Comparison of ENCODE assay signal across 10 mouse cellular contexts in genomic region chr16:58726680-58727476, GRCm38 (mm10). TPM values are rescaled to one million over a fixed set of nuclear protein-coding genes. Genes with fewer than 3 reads are reported as not detected.
DNase-seq lines count a peak whose midpoint lies in the region; ATAC-seq lines count a peak whose summit lies in the region.
"Had no signal": no experiment of that assay in that cellular context is flagged by ENCODE, and none has a peak within 500 bp of the region (broad histone marks: within the 10 kb centered on the region; RNA-seq: fewer than 3 reads in every experiment).

No protein-coding gene starts in this region.

- no peak for ATAC-seq in kidney, embryonic 14.5 days (ENCODE audit: low FRiP score, low TSS enrichment)
- ATAC-seq in embryonic facial prominence, embryonic 14.5 days (ENCODE audit: low read depth): no peak
- ATAC-seq in hindbrain, embryonic 13.5 days (ENCODE audit: low FRiP score): no peak
- ATAC-seq in midbrain, embryonic 11.5 days (ENCODE audit: low FRiP score): no peak

- H3K9ac ChIP-seq in kidney, embryonic 14.5 days (ENCODE audit: low read depth, low read length): no peak overlapping the region
- peak overlapping the region; percentile 48; the same call in 1 of the 2 replicates for H3K9ac ChIP-seq in embryonic facial prominence, embryonic 14.5 days (ENCODE audit: low read depth, low read length)
- H3K9ac ChIP-seq in hindbrain, embryonic 13.5 days: no peak overlapping the region
- H3K9ac ChIP-seq in midbrain, embryonic 11.5 days (ENCODE audit: low read length): no peak overlapping the region

- WGBS in kidney, embryonic 14.5 days: 77% methylated on average over 11 of the region's 11 CpGs
- 76% methylated on average over 11 of the region's 11 CpGs for WGBS in embryonic facial prominence, embryonic 14.5 days
- 82% methylated on average over 11 of the region's 11 CpGs for WGBS in hindbrain, embryonic 13.5 days
- WGBS in midbrain, embryonic 11.5 days: 79% methylated on average over 11 of the region's 11 CpGs

- H3K4me2 ChIP-seq in kidney, embryonic 14.5 days (replicated peaks; ENCODE audit: low read depth, low read length): peak overlapping the region; percentile 42
- peak overlapping the region; percentile 54 for H3K4me2 ChIP-seq in embryonic facial prominence, embryonic 14.5 days (ENCODE audit: low read depth, low read length)
- H3K4me2 ChIP-seq in hindbrain, embryonic 13.5 days: no peak overlapping the region
- peak overlapping the region; percentile 39; the same call in 1 of the 2 replicates for H3K4me2 ChIP-seq in midbrain, embryonic 11.5 days

- H3K4me3 ChIP-seq in kidney, embryonic 14.5 days (ENCODE audit: low read length): peak overlapping the region; percentile 47; the same call in 1 of the 2 replicates
- H3K4me3 ChIP-seq in embryonic facial prominence, embryonic 14.5 days (ENCODE audit: low read depth, low read length): peak overlapping the region; percentile 76
- peak overlapping the region; percentile 56; the same call in 1 of the 2 replicates for H3K4me3 ChIP-seq in hindbrain, embryonic 13.5 days
- no peak overlapping the region for H3K4me3 ChIP-seq in midbrain, embryonic 11.5 days (ENCODE audit: low read depth, low read length)

- H3K9me3 ChIP-seq in kidney, embryonic 14.5 days (ENCODE audit: control insufficient read depth, low read length): no peaks in the 10 kb centered on the region
- no peaks in the 10 kb centered on the region for H3K9me3 ChIP-seq in embryonic facial prominence, embryonic 14.5 days (ENCODE audit: control insufficient read depth, low read length)
- H3K9me3 ChIP-seq in hindbrain, embryonic 13.5 days: no peaks in the 10 kb centered on the region
- no peaks in the 10 kb centered on the region for H3K9me3 ChIP-seq in midbrain, embryonic 11.5 days (ENCODE audit: control insufficient read depth, low read length)

- no peak for DNase-seq in kidney, adult 11 months
- no peak for DNase-seq in embryonic facial prominence, embryonic 14.5 days (ENCODE audit: low spot score)
- no peak for DNase-seq in midbrain, embryonic 11.5 days (ENCODE audit: low spot score, missing footprints)
- no peak for DNase-seq in thymus, postnatal 0 days (ENCODE audit: low spot score)
- no peak for DNase-seq in cerebellum, postnatal 4 days (ENCODE audit: low spot score in 2 of 2)
- no peak for DNase-seq in left cerebral cortex, adult 18-20 months (ENCODE audit: low spot score in 2 of 2)

- H3K36me3 ChIP-seq in kidney, embryonic 14.5 days (ENCODE audit: control insufficient read depth, insufficient read depth, low read length): peaks cover 18% of the 10 kb centered on the region
- H3K36me3 ChIP-seq in embryonic facial prominence, embryonic 14.5 days (ENCODE audit: control insufficient read depth, insufficient read depth, low read length): peaks cover 22% of the 10 kb centered on the region
- H3K36me3 ChIP-seq in hindbrain, embryonic 13.5 days: peaks cover 21% of the 10 kb centered on the region
- H3K36me3 ChIP-seq in midbrain, embryonic 11.5 days (ENCODE audit: control insufficient read depth, insufficient read depth, low read length): peaks cover 2% of the 10 kb centered on the region; the same call in 1 of the 2 replicates

- no peak overlapping the region for H3K27ac ChIP-seq in kidney, embryonic 14.5 days (ENCODE audit: low read depth, low read length)
- no peak overlapping the region for H3K27ac ChIP-seq in embryonic facial prominence, embryonic 14.5 days (replicated peaks; ENCODE audit: low read depth, low read length)
- no peak overlapping the region for H3K27ac ChIP-seq in hindbrain, embryonic 13.5 days
- no peak overlapping the region for H3K27ac ChIP-seq in midbrain, embryonic 11.5 days (ENCODE audit: low read depth, low read length)

- no peaks in the 10 kb centered on the region for H3K27me3 ChIP-seq in kidney, embryonic 14.5 days (ENCODE audit: control insufficient read depth, insufficient read depth, low read length)
- H3K27me3 ChIP-seq in embryonic facial prominence, embryonic 14.5 days (replicated peaks; ENCODE audit: control insufficient read depth, insufficient read depth, low read length): no peaks in the 10 kb centered on the region
- no peaks in the 10 kb centered on the region for H3K27me3 ChIP-seq in hindbrain, embryonic 13.5 days
- no peaks in the 10 kb centered on the region for H3K27me3 ChIP-seq in midbrain, embryonic 11.5 days (ENCODE audit: control insufficient read depth, insufficient read depth, low read length)

- H3K4me1 ChIP-seq in kidney, embryonic 14.5 days (ENCODE audit: control insufficient read depth, insufficient read depth, low read length): no peaks in the 10 kb centered on the region
- peaks cover 6% of the 10 kb centered on the region for H3K4me1 ChIP-seq in embryonic facial prominence, embryonic 14.5 days (ENCODE audit: control insufficient read depth, insufficient read depth, low read length)
- peaks cover 12% of the 10 kb centered on the region for H3K4me1 ChIP-seq in hindbrain, embryonic 13.5 days (replicated peaks)
- no peaks in the 10 kb centered on the region; the same call in 1 of the 2 replicates for H3K4me1 ChIP-seq in midbrain, embryonic 11.5 days (ENCODE audit: control insufficient read depth, insufficient read depth, low read length)

RNA-seq across cellular contexts. Expression of gene Cldnd1, which starts 0.8 kb away (rescaled TPM):
- polyA plus RNA-seq in kidney, embryonic 14.5 days (2014; fragmentation: Nextera tagmentation; extraction: Ambion mirVana): 106 and 125 TPM in 2 replicates
- 134 and 148 TPM in 2 replicates for polyA plus RNA-seq in embryonic facial prominence, embryonic 14.5 days (2014; fragmentation: Nextera tagmentation; extraction: Ambion mirVana)
- 123 and 126 TPM in 2 replicates for polyA plus RNA-seq in hindbrain, embryonic 13.5 days (2015; fragmentation: Nextera tagmentation; extraction: Ambion mirVana)
- polyA plus RNA-seq in midbrain, embryonic 11.5 days (2014; fragmentation: Nextera tagmentation; extraction: Ambion mirVana): 125 and 137 TPM in 2 replicates
- 51.0 and 58.6 TPM in 2 replicates for polyA plus RNA-seq in thymus, postnatal 0 days (2015; fragmentation: Nextera tagmentation; extraction: Ambion mirVana)
- total RNA-seq in left cerebral cortex, adult 18-20 months (2021): 100 to 1,000 TPM in 1 of 2 experiments, 10 to 100 TPM in 1; 95.6 to 108 TPM

RNA-seq across cellular contexts. Expression of gene Gpr15, which starts 8.0 kb away (rescaled TPM):
- polyA plus RNA-seq in kidney, embryonic 14.5 days (2014; fragmentation: Nextera tagmentation; extraction: Ambion mirVana): 0.11 TPM in 1 of 2 replicates, not detected in the other
- polyA plus RNA-seq in embryonic facial prominence, embryonic 14.5 days (2014; fragmentation: Nextera tagmentation; extraction: Ambion mirVana): not detected in 2 replicates
- not detected in 2 replicates for polyA plus RNA-seq in hindbrain, embryonic 13.5 days (2015; fragmentation: Nextera tagmentation; extraction: Ambion mirVana)
- 0.10 TPM in 1 of 2 replicates, not detected in the other for polyA plus RNA-seq in midbrain, embryonic 11.5 days (2014; fragmentation: Nextera tagmentation; extraction: Ambion mirVana)
- 0.79 and 1.7 TPM in 2 replicates for polyA plus RNA-seq in thymus, postnatal 0 days (2015; fragmentation: Nextera tagmentation; extraction: Ambion mirVana)
- not detected for total RNA-seq in left cerebral cortex, adult 18-20 months (2021)
- total RNA-seq: gastrocnemius, adult 18-20 months; left cerebral cortex, postnatal 10 days had no signal

RNA-seq across cellular contexts. Expression of gene Olfr172, which starts 36.1 kb away (rescaled TPM):
- polyA plus RNA-seq in kidney, embryonic 14.5 days (2014; fragmentation: Nextera tagmentation; extraction: Ambion mirVana): not detected in 2 replicates
- polyA plus RNA-seq in embryonic facial prominence, embryonic 14.5 days (2014; fragmentation: Nextera tagmentation; extraction: Ambion mirVana): not detected in 2 replicates
- not detected in 2 replicates for polyA plus RNA-seq in hindbrain, embryonic 13.5 days (2015; fragmentation: Nextera tagmentation; extraction: Ambion mirVana)
- not detected in 2 replicates for polyA plus RNA-seq in midbrain, embryonic 11.5 days (2014; fragmentation: Nextera tagmentation; extraction: Ambion mirVana)
- not detected in 2 replicates for polyA plus RNA-seq in thymus, postnatal 0 days (2015; fragmentation: Nextera tagmentation; extraction: Ambion mirVana)
- total RNA-seq in left cerebral cortex, adult 18-20 months (2021): not detected
- total RNA-seq: gastrocnemius, adult 18-20 months; left cerebral cortex, postnatal 10 days had no signal

RNA-seq across cellular contexts. Expression of gene Cpox, which starts 56.8 kb away (rescaled TPM):
- 22.3 and 29.6 TPM in 2 replicates for polyA plus RNA-seq in kidney, embryonic 14.5 days (2014; fragmentation: Nextera tagmentation; extraction: Ambion mirVana)
- polyA plus RNA-seq in embryonic facial prominence, embryonic 14.5 days (2014; fragmentation: Nextera tagmentation; extraction: Ambion mirVana): 17.2 and 18.0 TPM in 2 replicates
- 10.6 and 10.8 TPM in 2 replicates for polyA plus RNA-seq in hindbrain, embryonic 13.5 days (2015; fragmentation: Nextera tagmentation; extraction: Ambion mirVana)
- 16.7 and 17.6 TPM in 2 replicates for polyA plus RNA-seq in midbrain, embryonic 11.5 days (2014; fragmentation: Nextera tagmentation; extraction: Ambion mirVana)
- 15.9 and 16.3 TPM in 2 replicates for polyA plus RNA-seq in thymus, postnatal 0 days (2015; fragmentation: Nextera tagmentation; extraction: Ambion mirVana)
- 10 to 100 TPM; 38.9 to 40.6 TPM for total RNA-seq in left cerebral cortex, adult 18-20 months (2021)
